Mouse (Mus musculus) heart, embryonic 16.5 days (tissue): ENCODE data around the gene Acot8. TPM values are rescaled to one million over a fixed set of nuclear protein-coding genes. Genes with fewer than 3 reads are reported as not detected.

Source experiments
- ATAC-seq: fragments of 200-750 bp; cut with Nextera tagmentation; replicated peaks from 2 replicates; pipeline ENCODE4 v1.8.0; 2017; ENCODE audit warnings: moderate number of reproducible peaks; ENCODE audit not compliant: insufficient read depth, low FRiP score; ENCODE audit errors: extremely low read depth
- H3K27ac ChIP-seq: fragments of 300-500 bp; sonication (generic); 2 replicates; pipeline ENCODE4 v1.5.1; 2014; ENCODE audit warnings: mild to moderate bottlenecking, low read length, control low read depth, moderate library complexity
- H3K27me3 ChIP-seq: fragments of 300-500 bp; sonication (generic); 2 replicates; pipeline ENCODE4 v1.6.1; 2014; ENCODE audit warnings: low read length, mixed read lengths; ENCODE audit not compliant: control insufficient read depth, insufficient read depth
- H3K36me3 ChIP-seq: fragments of 300-500 bp; sonication (generic); 2 replicates; pipeline ENCODE4 v1.6.1; 2014; ENCODE audit not compliant: control insufficient read depth, insufficient read depth
- H3K4me1 ChIP-seq: fragments of 300-500 bp; sonication (generic); 2 replicates; pipeline ENCODE4 v1.6.1; 2014; ENCODE audit warnings: low read length, mixed read lengths; ENCODE audit not compliant: control insufficient read depth, insufficient read depth
- H3K4me2 ChIP-seq: fragments of 300-500 bp; sonication (generic); 2 replicates; pipeline ENCODE4 v1.6.1; 2014; ENCODE audit warnings: low read depth, mild to moderate bottlenecking, control low read depth, low read length
- H3K4me3 ChIP-seq: fragments of 300-500 bp; sonication (generic); 2 replicates; pipeline ENCODE4 v1.5.1; 2014; ENCODE audit warnings: mild to moderate bottlenecking, control low read depth, low read length
- H3K9ac ChIP-seq: fragments of 300-500 bp; sonication (generic); 2 replicates; pipeline ENCODE4 v1.6.1; 2014; ENCODE audit warnings: low read length, control low read depth
- H3K9me3 ChIP-seq: fragments of 300-500 bp; sonication (generic); replicated peaks from 2 replicates; pipeline ENCODE4 v1.6.1; 2016; ENCODE audit warnings: low read length; ENCODE audit not compliant: control insufficient read depth
- WGBS: fragments of 180-500 bp; shearing (Covaris S2); extraction: QIAGEN DNeasy Blood & Tissue Kit; methylation state at CpG from one replicate; pipeline ENCODE4 v1.1.7; 2014; 5-methylcytosine and 5-hydroxymethylcytosine counted together
- polyA plus RNA-seq: library from polyadenylated mRNA; unstranded; fragments of >200 nt; fragmentation: Nextera tagmentation; extraction: Ambion mirVana; gene quantifications from 2 replicates; pipeline ENCODE4 v1.2.1, GENCODE M21; 2015

Acot8 gene
- polyA plus RNA-seq, 1 experiment from 2014 or later, result 15.7 TPM

DNA sequence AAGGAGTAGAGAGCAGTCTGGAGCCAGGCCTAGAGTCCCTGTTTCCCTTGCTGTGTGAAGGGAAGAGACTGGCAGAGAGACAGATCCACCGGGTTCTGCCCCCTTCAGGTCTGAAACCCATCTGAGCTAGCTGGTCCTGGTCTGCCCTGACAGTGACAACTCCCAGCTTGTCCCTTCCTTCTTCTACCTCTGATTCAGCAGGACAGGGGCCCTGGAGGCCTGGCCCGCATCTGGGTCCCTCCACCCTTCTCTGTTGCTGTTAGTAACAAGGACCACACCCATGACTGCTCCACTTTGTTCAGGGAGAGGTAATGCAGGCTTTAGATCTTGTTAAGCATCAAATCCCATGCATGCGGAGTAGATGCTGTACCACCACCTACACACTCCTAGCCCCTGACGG, 16.3 kb downstream of the Acot8 start:
- H3K4me1 ChIP-seq, result peaks cover 32% of the 10 kb centered on the region
- H3K9me3 ChIP-seq, result no peaks in the 10 kb centered on the region
- ATAC-seq, result no peak
- no peak overlapping the region for H3K4me3 ChIP-seq
- H3K27me3 ChIP-seq, result no peaks in the 10 kb centered on the region
- 59% methylated on average over 4 of the region's 4 CpGs for WGBS
- no peak overlapping the region for H3K27ac ChIP-seq
- H3K4me2 ChIP-seq, result no peak overlapping the region
- peaks cover 15% of the 10 kb centered on the region for H3K36me3 ChIP-seq
- peak overlapping the region; percentile 3; the same call in 1 of the 2 replicates for H3K9ac ChIP-seq

DNA sequence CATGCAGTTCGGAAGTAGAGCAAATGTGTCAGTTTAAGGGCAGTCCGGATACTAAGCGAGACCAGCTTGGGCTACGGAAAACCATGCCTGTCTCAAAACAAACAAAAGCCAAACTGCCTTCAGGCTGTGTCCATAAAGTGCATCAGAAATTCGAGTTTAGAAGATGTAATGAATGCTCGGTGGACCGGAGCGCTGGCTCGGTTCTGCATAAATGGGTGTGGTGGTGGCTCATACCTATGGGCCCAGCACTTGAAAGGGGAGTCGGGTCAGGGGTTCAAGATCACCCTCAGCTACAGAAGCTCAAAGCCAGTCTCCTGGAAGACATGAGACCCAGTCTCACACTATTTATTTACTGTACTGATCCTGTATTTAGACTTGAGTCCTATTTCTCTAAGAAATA, 16.9 kb downstream of the Acot8 start:
- Histone ChIP-seq H3K4me2 (peak overlapping the region; percentile 73), H3K9me3 (no peaks in the 10 kb centered on the region), H3K4me1 (peaks cover 26% of the 10 kb centered on the region), H3K9ac (no peak overlapping the region), H3K36me3 (peaks cover 10% of the 10 kb centered on the region), H3K4me3 (no peak overlapping the region), H3K27me3 (no peaks in the 10 kb centered on the region), H3K27ac (no peak overlapping the region)
- 80% methylated on average over 10 of the region's 10 CpGs for WGBS
- no peak for ATAC-seq

DNA sequence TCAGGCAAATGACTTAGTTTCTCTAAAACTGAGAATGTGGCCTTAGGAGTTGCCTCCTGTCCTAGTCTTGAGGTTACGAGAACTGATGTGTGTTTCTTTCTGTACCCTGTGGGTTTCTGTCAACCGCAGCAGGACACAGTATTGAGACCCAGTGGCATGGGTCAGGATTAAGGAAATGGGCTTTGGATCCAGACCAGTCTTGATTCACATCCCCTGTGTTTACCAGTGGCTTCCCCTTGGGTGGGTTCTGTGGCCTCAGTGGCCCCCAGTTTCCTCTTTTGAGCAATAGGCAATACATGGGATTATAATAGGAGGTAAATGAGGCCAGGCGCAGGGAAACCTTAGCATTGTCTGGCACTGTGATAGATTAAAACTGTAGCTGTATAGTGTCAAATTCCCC, 17.6 kb downstream of the Acot8 start:
- Histone ChIP-seq H3K9me3 (no peaks in the 10 kb centered on the region), H3K4me3 (peak overlapping the region; percentile 73), H3K27ac (peak overlapping the region; percentile 96), H3K9ac (peak overlapping the region; percentile 90), H3K4me1 (peaks cover 26% of the 10 kb centered on the region), H3K4me2 (peak overlapping the region; percentile 73), H3K27me3 (no peaks in the 10 kb centered on the region), H3K36me3 (peaks cover 3% of the 10 kb centered on the region; the same call in 1 of the 2 replicates)
- 65% methylated on average over 3 of the region's 3 CpGs for WGBS
- no peak for ATAC-seq

DNA sequence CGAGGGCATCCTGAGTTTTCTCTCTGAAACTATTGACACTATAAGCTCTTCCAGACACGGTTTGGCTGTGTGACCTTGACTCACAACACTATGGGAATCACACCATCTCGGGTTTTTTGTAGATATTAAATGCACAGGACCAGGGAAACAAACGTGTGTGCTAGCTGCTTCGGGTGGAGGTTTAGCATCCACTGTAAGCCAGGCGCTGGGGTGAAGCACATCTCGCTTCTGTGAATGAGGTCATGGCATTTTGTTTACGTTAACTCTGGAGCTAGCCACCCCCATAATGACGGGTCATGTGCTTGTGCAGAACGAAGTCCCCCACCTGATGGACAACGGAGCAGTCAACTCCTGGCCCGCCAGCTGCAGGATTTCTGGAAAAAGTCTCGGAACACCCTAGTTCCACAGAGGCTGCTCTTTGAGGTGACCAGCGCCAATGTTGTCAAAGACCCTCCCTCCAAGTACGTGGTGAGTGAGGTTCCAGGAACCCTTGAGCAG, 18.2 kb downstream of the Acot8 start:
- Histone ChIP-seq H3K36me3 (peaks cover 2% of the 10 kb centered on the region; the same call in 1 of the 2 replicates), H3K9me3 (no peaks in the 10 kb centered on the region), H3K4me2 (peak overlapping the region; percentile 73), H3K4me1 (peaks cover 26% of the 10 kb centered on the region), H3K9ac (peak overlapping the region; percentile 90), H3K27ac (peak overlapping the region; percentile 96), H3K4me3 (peak overlapping the region; percentile 73), H3K27me3 (no peaks in the 10 kb centered on the region)
- ATAC-seq, result no peak
- 5% methylated on average over 15 of the region's 15 CpGs for WGBS

DNA sequence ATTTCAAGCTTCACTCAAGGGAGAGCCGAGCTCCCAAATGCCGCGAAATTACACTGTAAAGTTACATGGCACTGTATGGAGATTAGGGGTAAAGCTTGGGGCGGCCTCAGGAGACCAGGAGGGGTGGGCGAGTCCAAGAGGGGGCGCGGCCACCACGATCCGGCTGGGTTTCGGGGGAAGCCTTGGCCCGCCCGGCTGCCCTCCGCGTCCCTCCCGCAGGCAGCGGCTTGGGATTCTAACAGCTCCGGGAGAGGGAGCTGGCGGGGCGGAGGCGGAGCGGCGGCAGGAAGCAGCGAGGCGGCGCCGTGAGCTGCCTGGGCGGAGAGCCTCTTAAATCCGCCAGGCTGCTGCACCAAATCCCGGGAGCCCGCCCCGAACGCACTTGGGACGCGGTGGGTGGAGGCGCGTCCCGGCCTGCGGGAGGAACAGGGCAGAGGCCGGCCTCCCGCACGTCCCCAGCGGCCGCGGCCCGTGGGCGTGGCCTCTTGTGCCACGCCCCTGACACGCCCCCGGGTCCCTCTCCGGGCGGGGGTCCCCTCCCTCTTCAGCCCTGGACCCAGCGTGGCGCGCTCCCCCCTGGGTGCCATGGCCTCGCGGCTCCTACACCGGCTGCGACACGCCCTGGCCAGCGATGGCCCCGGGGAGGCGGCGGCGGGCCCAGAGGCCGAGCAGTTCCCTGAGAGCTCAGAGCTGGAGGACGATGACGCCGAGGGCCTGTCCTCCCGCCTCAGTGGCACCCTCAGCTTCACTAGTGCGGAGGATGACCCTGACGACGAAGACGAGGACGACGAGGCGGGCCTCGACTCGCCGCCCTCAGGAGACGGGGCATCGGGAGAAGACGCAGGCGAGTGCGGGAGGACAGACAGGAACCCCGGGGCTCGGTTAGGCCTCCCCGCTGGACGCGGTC, 18.9 kb downstream of the Acot8 start, which contains the start of gene Snx21:
Gene Snx21 (plus strand): TSS at position 343 of the 907 bp plus-strand sequence.
- Histone ChIP-seq H3K4me2 (peak within 1 kb of the TSS; percentile 73), H3K9ac (peak within 1 kb of the TSS; percentile 90), H3K9me3 (no peaks in the 10 kb centered on the region), H3K36me3 (peaks cover 2% of the 10 kb centered on the region; the same call in 1 of the 2 replicates), H3K27ac (peak within 1 kb of the TSS; percentile 96), H3K4me3 (peak within 1 kb of the TSS; percentile 73), H3K4me1 (peaks cover 26% of the 10 kb centered on the region), H3K27me3 (no peaks in the 10 kb centered on the region)
- peak; percentile 96 for ATAC-seq
- WGBS, result under 1% methylated on average over 84 of the region's 89 CpGs

DNA sequence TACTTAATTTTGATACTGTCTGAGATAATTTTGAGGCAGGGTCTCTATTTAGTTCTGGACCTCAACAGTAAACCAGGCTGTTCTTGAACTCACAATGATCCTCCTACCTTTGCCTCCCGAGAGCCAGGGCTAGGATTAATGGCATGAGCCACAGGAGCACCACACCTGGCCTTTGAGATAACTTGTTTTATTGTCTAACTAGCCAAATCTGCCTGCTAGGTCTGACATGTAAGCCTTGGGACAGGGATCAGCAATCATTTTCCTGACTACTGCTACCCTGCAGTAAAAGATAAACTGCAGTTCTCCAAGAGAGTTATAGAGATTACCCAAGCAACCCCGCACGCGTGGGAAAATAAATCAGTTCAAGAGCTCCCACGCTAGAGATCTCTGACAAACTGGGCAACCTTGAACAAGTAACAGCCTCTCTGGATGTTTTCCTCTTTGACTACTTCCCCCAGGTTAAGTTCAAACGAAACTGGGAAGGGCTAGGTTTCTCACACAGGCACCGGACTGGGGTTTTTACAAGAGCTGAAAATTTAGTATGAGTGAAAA, 19.7 kb downstream of the Acot8 start:
- peak overlapping the region; percentile 73 for H3K4me3 ChIP-seq
- H3K9ac ChIP-seq, result peak overlapping the region; percentile 90
- whole genome bisulfite sequencing, result 5% methylated on average over 7 of the region's 7 CpGs
- ATAC-seq, result no peak
- no peaks in the 10 kb centered on the region for H3K9me3 ChIP-seq
- peak overlapping the region; percentile 96 for H3K27ac ChIP-seq
- peaks cover 26% of the 10 kb centered on the region for H3K4me1 ChIP-seq
- peaks cover 2% of the 10 kb centered on the region; the same call in 1 of the 2 replicates for H3K36me3 ChIP-seq
- H3K4me2 ChIP-seq, result peak overlapping the region; percentile 73
- no peaks in the 10 kb centered on the region for H3K27me3 ChIP-seq

DNA sequence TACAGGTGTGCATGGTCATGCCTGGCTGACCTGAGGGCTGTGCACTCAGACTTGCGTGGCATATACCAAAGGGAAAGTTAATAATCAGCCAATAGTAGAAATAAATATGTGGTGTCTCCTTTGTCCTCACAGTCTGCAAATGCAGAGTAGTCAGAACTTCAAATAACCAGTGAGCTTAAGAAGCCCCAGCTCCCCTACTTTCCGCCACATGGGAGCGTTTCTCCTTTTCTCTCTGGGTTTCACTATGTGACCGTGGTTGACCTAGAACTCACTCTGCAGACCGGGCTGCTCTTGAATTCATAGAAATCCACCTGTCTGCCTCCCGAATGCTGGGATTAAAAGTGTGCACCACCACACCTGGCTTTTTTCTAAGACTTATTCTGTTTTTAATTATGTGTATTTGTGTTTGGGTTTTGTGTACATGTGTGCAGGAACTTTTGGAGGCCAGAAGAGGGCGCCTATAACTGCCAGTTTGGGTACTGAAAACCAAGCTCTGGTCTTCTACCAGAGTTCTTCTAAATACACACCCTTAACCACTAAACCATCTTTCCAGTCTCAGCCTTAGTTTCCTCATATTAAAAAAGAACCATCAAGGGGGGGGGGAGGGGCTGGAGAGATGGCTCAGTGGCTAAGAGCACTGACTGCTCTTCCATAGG, 20.6 kb downstream of the Acot8 start:
- ATAC-seq, result no peak
- Histone ChIP-seq H3K4me2 (no peak overlapping the region), H3K9me3 (no peaks in the 10 kb centered on the region), H3K4me1 (peaks cover 26% of the 10 kb centered on the region), H3K36me3 (peaks cover 2% of the 10 kb centered on the region; the same call in 1 of the 2 replicates), H3K27me3 (no peaks in the 10 kb centered on the region), H3K4me3 (no peak overlapping the region), H3K9ac (no peak overlapping the region), H3K27ac (no peak overlapping the region)
- 73% methylated on average over 7 of the region's 7 CpGs for WGBS

DNA sequence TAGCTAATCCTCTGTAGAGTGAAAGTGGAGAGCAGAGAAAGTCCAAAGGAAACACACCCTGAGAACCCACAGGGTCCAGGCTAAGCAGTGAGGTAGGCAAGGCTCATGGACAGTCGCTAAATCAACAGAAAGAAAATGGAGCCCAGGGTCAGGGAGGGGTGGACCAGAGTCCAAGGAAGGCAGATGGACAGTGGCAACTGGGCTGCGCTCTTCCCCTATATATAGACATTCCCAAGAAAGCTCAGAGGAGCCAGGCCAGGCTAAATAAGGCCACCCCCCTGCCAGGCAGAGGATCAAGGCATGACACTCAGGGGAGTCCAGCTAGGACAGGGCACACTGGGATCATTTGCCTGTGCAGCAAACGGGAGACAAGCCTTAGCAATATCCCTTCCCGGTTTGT, 22.8 kb downstream of the Acot8 start:
- no peak overlapping the region for H3K27ac ChIP-seq
- H3K4me1 ChIP-seq, result peaks cover 9% of the 10 kb centered on the region
- 62% methylated on average over 4 of the region's 4 CpGs for WGBS
- H3K4me3 ChIP-seq, result no peak overlapping the region
- ATAC-seq, result no peak
- no peak overlapping the region for H3K4me2 ChIP-seq
- H3K36me3 ChIP-seq, result no peaks in the 10 kb centered on the region
- H3K27me3 ChIP-seq, result no peaks in the 10 kb centered on the region
- H3K9ac ChIP-seq, result no peak overlapping the region
- H3K9me3 ChIP-seq, result no peaks in the 10 kb centered on the region
